Mouse (Mus musculus) ES-E14 (cell line): Measurements from ENCODE around the gene Hist1h3b.

Experiments used
- CHD2 ChIP-seq: IDR thresholded peaks from 2 replicates; pipeline ENCODE4 v1.6.1; 2014; ENCODE audit warnings: mild to moderate bottlenecking, low read depth, low read length, inconsistent platforms
- HCFC1 ChIP-seq: IDR thresholded peaks from 2 replicates; pipeline ENCODE4 v1.6.1; 2012; ENCODE audit warnings: low read length, inconsistent platforms, borderline replicate concordance; ENCODE audit not compliant: insufficient read depth
- MAFK ChIP-seq: IDR thresholded peaks from 2 replicates; pipeline ENCODE4 v1.6.1; 2014; ENCODE audit warnings: mild to moderate bottlenecking, low read depth, low read length, inconsistent platforms; ENCODE audit not compliant: insufficient read depth
- ZC3H11A ChIP-seq: IDR thresholded peaks from 2 replicates; pipeline ENCODE4 v1.6.1; 2012; ENCODE audit warnings: low read depth, mild to moderate bottlenecking, inconsistent platforms, low read length, borderline replicate concordance
- ZNF384 ChIP-seq: IDR thresholded peaks from 2 replicates; pipeline ENCODE4 v1.6.1; 2012; ENCODE audit warnings: low read depth, low read length, inconsistent platforms

GRCm38 (mm10) chr13:23710374-23711089, 41.5 kb upstream of the Hist1h3b start, which contains the start of gene Hfe:
- TF ChIP-seq MAFK: no peak
- no peak for TF ChIP-seq ZC3H11A
- no peak for TF ChIP-seq HCFC1
- TF ChIP-seq CHD2: no peak
- TF ChIP-seq ZNF384: no peak
